Mouse (Mus musculus): ENCODE results near the gene Coq8a. TPM values are rescaled to one million over a fixed set of nuclear protein-coding genes. Genes with fewer than 3 reads are reported as not detected.
A peak's percentile ranks its signal among the peaks of the same experiment; 100 is the strongest.

The Coq8a gene
- total RNA-seq (2014; rRNA removed) = 1.8 and 3.2 TPM in 2 replicates
- polyA plus RNA-seq (2015; fragmentation: Nextera tagmentation; extraction: Ambion mirVana) = 7.1 and 7.3 TPM in 2 replicates

DNA sequence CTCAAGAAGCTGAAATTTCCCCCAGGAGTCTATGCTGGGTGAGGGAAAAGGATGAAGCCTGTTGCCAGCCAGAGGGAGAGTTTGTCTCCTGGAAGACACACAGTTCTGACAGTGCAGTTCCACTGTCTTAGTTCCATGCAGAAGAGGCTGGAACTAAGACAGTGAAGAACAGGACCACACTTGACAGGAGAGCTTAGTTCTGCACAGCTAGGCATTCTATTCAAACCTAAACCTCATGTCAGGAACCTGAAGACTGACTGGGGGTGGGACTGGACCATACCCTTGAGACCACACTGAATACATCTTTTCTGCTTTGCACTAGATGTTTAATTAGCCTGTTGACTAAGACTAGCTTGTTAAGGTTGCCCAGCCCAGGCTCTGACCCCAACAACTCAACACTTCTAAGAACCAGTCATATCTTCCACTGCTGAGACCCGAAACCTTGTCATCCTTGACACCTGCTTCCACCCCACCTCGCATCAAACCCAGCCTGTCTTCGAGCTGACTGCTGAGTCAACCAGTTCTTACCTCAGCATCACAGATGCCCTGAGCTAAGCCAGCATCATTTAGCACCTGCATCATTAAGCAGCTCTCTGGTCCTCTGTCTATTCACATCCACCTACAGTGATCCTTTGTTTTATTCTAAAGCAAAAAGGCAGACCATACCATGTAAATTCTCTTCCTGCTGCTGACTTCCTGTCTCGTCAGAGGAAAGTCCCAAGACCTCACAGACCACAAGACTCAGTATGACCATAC, at the start of gene Coq8a:
Gene Coq8a, minus strand, starts transcription at position 644 of the 756 bp plus-strand sequence.
- Histone ChIP-seq H3K36me3 (ENCODE audit: insufficient read depth) (no peaks in the 10 kb centered on the region), H3K27me3 (ENCODE audit: insufficient read depth, low read length) (no peaks in the 10 kb centered on the region; the same call in 1 of the 2 replicates), H3K4me1 (ENCODE audit: insufficient read depth) (peaks cover 6% of the 10 kb centered on the region; the same call in 1 of the 2 replicates), H3K9me3 (ENCODE audit: low read length) (no peaks in the 10 kb centered on the region), H3K4me2 (ENCODE audit: low read depth) (no peak within 1 kb of the TSS), H3K4me3 (ENCODE audit: low read depth, low read length) (no peak within 1 kb of the TSS), H3K9ac (no peak within 1 kb of the TSS), H3K27ac (ENCODE audit: low read depth, low read length) (no peak within 1 kb of the TSS)
- no peak for TF ChIP-seq CTCF (IDR thresholded peaks at IDR 0.05; ENCODE audit: low read depth)
- DNase-seq (no peak), ATAC-seq (no peak)
- WGBS = 69% methylated on average over 4 of the region's 4 CpGs

DNA sequence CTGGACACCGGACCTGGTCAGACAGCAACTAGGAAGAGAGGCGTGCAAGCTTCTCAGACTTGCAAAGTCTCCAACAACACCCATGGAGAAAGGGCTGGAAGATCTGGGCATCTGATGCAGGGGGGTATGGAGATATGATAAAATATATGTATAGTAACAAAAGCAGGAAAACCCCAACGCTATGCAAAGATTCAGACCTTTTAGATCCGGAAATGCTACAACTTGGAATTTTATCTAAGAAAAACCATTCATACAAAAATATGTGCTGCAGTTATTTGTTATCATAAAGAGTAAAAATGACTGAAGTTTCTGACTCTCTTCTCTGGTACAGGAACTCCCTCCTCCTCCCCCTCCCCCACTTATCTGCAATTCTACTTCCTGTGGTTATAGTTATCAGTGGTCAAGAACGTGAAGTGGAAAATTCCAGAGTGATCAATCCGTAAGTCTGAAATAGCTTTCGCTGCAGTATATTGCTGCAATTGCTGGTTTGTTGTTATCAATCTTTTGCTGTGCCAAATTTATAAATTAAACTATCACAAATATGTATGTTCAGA, 49.3 kb upstream of the Coq8a start:
- Histone ChIP-seq H3K9ac (no peak overlapping the region), H3K4me2 (ENCODE audit: low read depth) (no peak overlapping the region), H3K36me3 (ENCODE audit: insufficient read depth) (no peaks in the 10 kb centered on the region), H3K27me3 (ENCODE audit: insufficient read depth, low read length) (no peaks in the 10 kb centered on the region), H3K4me1 (ENCODE audit: insufficient read depth) (0 out of 2 replicates have a peak, but pooled peaks cover 4% of the 10 kb centered on the region), H3K27ac (ENCODE audit: low read depth, low read length) (no peak overlapping the region), H3K9me3 (ENCODE audit: low read length) (no peaks in the 10 kb centered on the region), H3K4me3 (ENCODE audit: low read depth, low read length) (no peak overlapping the region)
- WGBS = 94% methylated on average over 7 of the region's 7 CpGs
- DNase-seq (no peak), ATAC-seq (no peak)
- TF ChIP-seq CTCF (IDR thresholded peaks at IDR 0.05; ENCODE audit: low read depth) = no peak

DNA sequence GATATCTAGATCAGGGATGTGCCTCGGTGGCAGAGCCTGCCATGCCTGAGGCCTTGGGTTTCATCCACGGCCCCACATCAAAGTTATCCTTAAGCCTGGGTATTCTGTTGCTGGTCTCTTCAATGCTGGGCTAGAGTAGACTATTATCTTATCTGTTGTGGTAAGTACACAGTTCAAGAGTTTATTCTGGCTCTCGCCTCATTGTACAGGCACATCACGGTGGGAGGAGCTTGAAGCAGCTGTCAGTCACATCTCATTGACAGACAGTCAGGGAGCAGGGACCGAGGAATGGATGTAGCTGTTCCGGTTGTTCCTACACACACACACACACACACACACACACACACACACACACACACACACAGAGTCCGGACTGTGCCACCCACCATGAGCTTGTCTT, 48.5 kb upstream of the Coq8a start:
- no peak overlapping the region for H3K27ac ChIP-seq (ENCODE audit: low read depth, low read length)
- H3K9ac ChIP-seq = no peak overlapping the region
- 0 out of 2 replicates have a peak, but pooled peaks cover 4% of the 10 kb centered on the region for H3K4me1 ChIP-seq (ENCODE audit: insufficient read depth)
- H3K9me3 ChIP-seq (ENCODE audit: low read length) = no peaks in the 10 kb centered on the region
- no peaks in the 10 kb centered on the region for H3K36me3 ChIP-seq (ENCODE audit: insufficient read depth)
- ATAC-seq (no peak), DNase-seq (no peak)
- no peaks in the 10 kb centered on the region for H3K27me3 ChIP-seq (ENCODE audit: insufficient read depth, low read length)
- H3K4me3 ChIP-seq (ENCODE audit: low read depth, low read length) = no peak overlapping the region
- WGBS = 86% methylated on average over 7 of the region's 7 CpGs
- no peak for TF ChIP-seq CTCF (IDR thresholded peaks at IDR 0.05; ENCODE audit: low read depth)
- no peak overlapping the region for H3K4me2 ChIP-seq (ENCODE audit: low read depth)

- no peaks in the 10 kb centered on the region for H3K9me3 ChIP-seq (ENCODE audit: low read length)
- H3K4me3 ChIP-seq (ENCODE audit: low read depth, low read length) = no peak overlapping the region
- H3K9ac ChIP-seq = no peak overlapping the region
- 91% methylated on average over 13 of the region's 13 CpGs for WGBS
- no peak for DNase-seq
- no peak overlapping the region for H3K4me2 ChIP-seq (ENCODE audit: low read depth)
- no peaks in the 10 kb centered on the region for H3K27me3 ChIP-seq (ENCODE audit: insufficient read depth, low read length)
- 0 out of 2 replicates have a peak, but pooled peaks cover 4% of the 10 kb centered on the region for H3K4me1 ChIP-seq (ENCODE audit: insufficient read depth)
- ATAC-seq = no peak
- no peaks in the 10 kb centered on the region for H3K36me3 ChIP-seq (ENCODE audit: insufficient read depth)
- TF ChIP-seq CTCF (IDR thresholded peaks at IDR 0.05; ENCODE audit: low read depth) = no peak
- no peak overlapping the region for H3K27ac ChIP-seq (ENCODE audit: low read depth, low read length)
Observed at GRCm38 (mm10) chr1:180245741-180246507, 46.5 kb upstream of the Coq8a start.

DNA sequence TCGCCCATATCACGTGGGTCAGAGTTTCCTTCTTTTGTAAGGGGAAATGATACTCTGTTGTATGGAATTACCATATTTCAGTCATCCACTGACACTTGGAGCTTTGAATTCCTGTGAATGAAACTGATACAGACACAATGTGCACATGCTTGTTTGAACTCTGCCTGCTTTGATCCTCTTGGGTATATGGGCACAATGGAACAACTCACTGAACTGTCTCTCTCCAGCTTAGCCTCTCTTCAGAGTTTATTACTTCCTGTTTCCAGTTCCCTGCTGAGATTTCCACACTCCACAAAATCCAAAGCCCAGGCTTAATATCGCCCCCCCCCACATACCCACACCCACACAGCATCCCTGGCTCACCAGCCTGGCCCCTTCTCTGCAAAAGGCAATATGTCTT, 32.3 kb upstream of the Coq8a start:
- 0 out of 2 replicates have a peak, but pooled peaks cover 5% of the 10 kb centered on the region for H3K9me3 ChIP-seq (ENCODE audit: low read length)
- H3K4me1 ChIP-seq (ENCODE audit: insufficient read depth) = no peaks in the 10 kb centered on the region
- 56% methylated on average over 3 of the region's 3 CpGs for WGBS
- no peak for ATAC-seq
- no peak for TF ChIP-seq CTCF (IDR thresholded peaks at IDR 0.05; ENCODE audit: low read depth)
- H3K4me2 ChIP-seq (ENCODE audit: low read depth) = no peak overlapping the region
- no peak for DNase-seq
- no peaks in the 10 kb centered on the region for H3K27me3 ChIP-seq (ENCODE audit: insufficient read depth, low read length)
- H3K27ac ChIP-seq (ENCODE audit: low read depth, low read length) = no peak overlapping the region
- H3K36me3 ChIP-seq (ENCODE audit: insufficient read depth) = peaks cover 15% of the 10 kb centered on the region; the same call in 1 of the 2 replicates
- no peak overlapping the region for H3K9ac ChIP-seq
- no peak overlapping the region for H3K4me3 ChIP-seq (ENCODE audit: low read depth, low read length)

DNA sequence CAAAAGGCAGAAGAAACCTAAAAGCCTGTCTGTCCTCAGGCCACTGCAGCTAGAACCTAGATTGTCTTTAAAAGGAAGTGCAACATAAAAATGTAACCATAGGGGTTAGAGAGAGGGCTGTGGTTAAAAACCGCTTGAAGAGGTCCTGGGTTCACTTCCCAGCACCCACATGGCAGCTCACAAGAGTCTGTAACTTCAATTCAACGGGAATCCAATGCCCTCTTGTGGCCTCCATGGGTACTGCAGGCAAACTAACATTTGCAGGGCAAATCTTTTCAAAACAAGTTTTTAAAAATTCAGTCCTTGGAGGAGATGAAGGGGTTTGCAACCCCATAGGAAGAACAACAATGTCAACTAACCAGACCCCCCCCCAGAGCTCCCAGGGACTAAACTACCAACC, 31.2 kb upstream of the Coq8a start:
- no peak overlapping the region for H3K4me3 ChIP-seq (ENCODE audit: low read depth, low read length)
- TF ChIP-seq CTCF (IDR thresholded peaks at IDR 0.05; ENCODE audit: low read depth) = peak; percentile 66
- peak; percentile 25 for DNase-seq
- H3K27me3 ChIP-seq (ENCODE audit: insufficient read depth, low read length) = no peaks in the 10 kb centered on the region
- no peak for ATAC-seq
- H3K9me3 ChIP-seq (ENCODE audit: low read length) = 0 out of 2 replicates have a peak, but pooled peaks cover 5% of the 10 kb centered on the region
- no peaks in the 10 kb centered on the region for H3K4me1 ChIP-seq (ENCODE audit: insufficient read depth)
- no peak overlapping the region for H3K9ac ChIP-seq
- WGBS = 26% methylated on average over 2 of the region's 2 CpGs
- no peak overlapping the region for H3K4me2 ChIP-seq (ENCODE audit: low read depth)
- H3K27ac ChIP-seq (ENCODE audit: low read depth, low read length) = no peak overlapping the region
- peaks cover 15% of the 10 kb centered on the region; the same call in 1 of the 2 replicates for H3K36me3 ChIP-seq (ENCODE audit: insufficient read depth)
